Mouse (Mus musculus) T-helper 1 cell (primary cell): ENCODE data around the gene Kdm5a.

Source experiments
- in situ Hi-C: fragments of 300-600 bp; cut with MboI, MseI; formaldehyde crosslinking; loops from one replicate; pipeline ENCODE4 v1.15.1; 2025; ENCODE audit warnings: high pct_unique_total_duplicates

The Kdm5a gene

GRCm38 (mm10) chr6:120438161-120438560, 74.2 kb downstream of the Kdm5a start:
- in situ Hi-C loops, result no loop called here

- in situ Hi-C loops, result no loop called here
Measured at GRCm38 (mm10) chr6:120442171-120442749, 78.3 kb downstream of the Kdm5a start.

- in situ Hi-C loops, result no loop called here
Measured at GRCm38 (mm10) chr6:120443363-120444355, 79.7 kb downstream of the Kdm5a start.

GRCm38 (mm10) chr6:120450208-120450607, 86.3 kb downstream of the Kdm5a start:
- in situ Hi-C loops, result no loop called here

- in situ Hi-C loops, result no loop called here
Measured at GRCm38 (mm10) chr6:120452384-120453102, 88.6 kb downstream of the Kdm5a start.

- in situ Hi-C loops, result no loop called here
Measured at GRCm38 (mm10) chr6:120453103-120453445, 89.2 kb downstream of the Kdm5a start.

GRCm38 (mm10) chr6:120453556-120453955, 89.6 kb downstream of the Kdm5a start:
- in situ Hi-C loops, result no loop called here

GRCm38 (mm10) chr6:120454627-120455077, 90.7 kb downstream of the Kdm5a start:
- in situ Hi-C loops, result no loop called here

- in situ Hi-C loops, result no loop called here
Measured at GRCm38 (mm10) chr6:120457074-120457473, 93.2 kb downstream of the Kdm5a start.

GRCm38 (mm10) chr6:120457751-120458150, 93.8 kb downstream of the Kdm5a start:
- in situ Hi-C loops, result no loop called here

GRCm38 (mm10) chr6:120461217-120461616, 97.3 kb downstream of the Kdm5a start:
- in situ Hi-C loops, result no loop called here

- in situ Hi-C loops, result no loop called here
Measured at GRCm38 (mm10) chr6:120462251-120462650, 98.3 kb downstream of the Kdm5a start.

- in situ Hi-C loops, result no loop called here
Measured at GRCm38 (mm10) chr6:120463086-120463871, 99.4 kb downstream of the Kdm5a start, which contains the start of gene Il17ra. Gene Il17ra (plus strand): TSS chr6:120463247.

GRCm38 (mm10) chr6:120463884-120464283, 100.0 kb downstream of the Kdm5a start:
- in situ Hi-C loops, result no loop called here

GRCm38 (mm10) chr6:120464406-120464939, 100.5 kb downstream of the Kdm5a start:
- in situ Hi-C loops, result no loop called here

- in situ Hi-C loops, result no loop called here
Measured at GRCm38 (mm10) chr6:120465393-120465792, 101.5 kb downstream of the Kdm5a start.

GRCm38 (mm10) chr6:120466609-120467329, 102.8 kb downstream of the Kdm5a start:
- in situ Hi-C loops, result no loop called here

GRCm38 (mm10) chr6:120468259-120468658, 104.3 kb downstream of the Kdm5a start:
- in situ Hi-C loops, result no loop called here

GRCm38 (mm10) chr6:120469268-120469667, 105.3 kb downstream of the Kdm5a start:
- in situ Hi-C loops, result no loop called here

- in situ Hi-C loops, result no loop called here
Measured at GRCm38 (mm10) chr6:120469770-120470169, 105.8 kb downstream of the Kdm5a start.
